Mouse (Mus musculus) kidney, embryonic 15.5 days (tissue): ENCODE data around the gene Brs3. TPM values are rescaled to one million over a fixed set of nuclear protein-coding genes. Genes with fewer than 3 reads are reported as not detected.
A peak's percentile ranks its signal among the peaks of the same experiment; 100 is the strongest.

ENCODE experiments used
- ATAC-seq: fragments of 200-750 bp; cut with Nextera tagmentation; replicated peaks from 2 replicates; pipeline ENCODE4 v1.8.0; 2017; ENCODE audit warnings: moderate TSS enrichment; ENCODE audit not compliant: low FRiP score
- H3K27ac ChIP-seq: fragments of 300-500 bp; sonication (generic); 2 replicates; pipeline ENCODE4 v1.5.1; 2015; ENCODE audit warnings: mild to moderate bottlenecking, inconsistent platforms
- H3K27me3 ChIP-seq: fragments of 300-500 bp; sonication (generic); 2 replicates; pipeline ENCODE4 v1.6.1; 2015; ENCODE audit warnings: inconsistent platforms
- H3K36me3 ChIP-seq: fragments of 300-500 bp; sonication (generic); 2 replicates; pipeline ENCODE4 v1.6.1; 2015; ENCODE audit warnings: inconsistent platforms
- H3K4me1 ChIP-seq: fragments of 300-500 bp; sonication (generic); 2 replicates; pipeline ENCODE4 v1.6.1; 2015; ENCODE audit warnings: inconsistent platforms
- H3K4me2 ChIP-seq: fragments of 300-500 bp; sonication (generic); 2 replicates; pipeline ENCODE4 v1.6.1; 2015; ENCODE audit warnings: moderate library complexity, mild to moderate bottlenecking, inconsistent platforms
- H3K4me3 ChIP-seq: fragments of 300-500 bp; sonication (generic); replicated peaks from 2 replicates; pipeline ENCODE4 v1.5.1; 2015; ENCODE audit warnings: mild to moderate bottlenecking, inconsistent platforms
- H3K9ac ChIP-seq: fragments of 300-500 bp; sonication (generic); 2 replicates; pipeline ENCODE4 v1.6.1; 2015; ENCODE audit warnings: mild to moderate bottlenecking, inconsistent platforms
- H3K9me3 ChIP-seq: fragments of 300-500 bp; sonication (generic); replicated peaks from 2 replicates; pipeline ENCODE4 v1.6.1; 2016; ENCODE audit warnings: inconsistent platforms
- WGBS: fragments of 180-500 bp; shearing (Covaris S2); methylation state at CpG from one replicate; pipeline ENCODE4 v1.1.7; 2015; ENCODE audit warnings: mixed read lengths; 5-methylcytosine and 5-hydroxymethylcytosine counted together
- polyA plus RNA-seq: library from polyadenylated mRNA; unstranded; fragments of >200 nt; fragmentation: Nextera tagmentation; extraction: Ambion mirVana; gene quantifications from 2 replicates; pipeline ENCODE4 v1.2.1, GENCODE M21; 2015

Gene Brs3
- not detected in 2 replicates for polyA plus RNA-seq

DNA sequence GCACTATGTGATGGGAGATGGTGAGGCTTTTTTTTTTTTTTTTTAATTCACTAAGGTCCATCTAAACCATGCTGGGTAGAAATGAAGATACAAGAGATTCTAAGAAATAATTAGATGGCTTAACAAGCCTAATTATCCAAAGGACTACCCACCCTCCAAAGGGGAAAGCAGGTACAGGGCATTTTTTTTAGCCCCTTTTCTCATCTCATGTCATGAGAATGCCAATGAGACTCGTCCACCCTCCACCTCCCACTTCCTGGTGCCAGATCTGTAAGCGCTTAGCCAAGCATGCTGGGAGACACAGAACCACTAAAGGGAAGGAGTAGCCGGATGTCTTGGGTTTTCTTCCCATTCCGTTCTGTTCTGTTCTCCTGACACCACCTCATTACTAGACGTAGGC, at the start of gene Brs3:
Gene Brs3, plus strand, starts transcription at position 301 of the 400 bp plus-strand sequence.
- Histone ChIP-seq H3K4me2 (no peak within 1 kb of the TSS), H3K9ac (no peak within 1 kb of the TSS), H3K27ac (no peak within 1 kb of the TSS), H3K9me3 (no peaks in the 10 kb centered on the region), H3K4me3 (no peak within 1 kb of the TSS), H3K4me1 (no peaks in the 10 kb centered on the region), H3K27me3 (no peaks in the 10 kb centered on the region), H3K36me3 (no peaks in the 10 kb centered on the region)
- 75% methylated on average over 5 of the region's 5 CpGs for WGBS
- ATAC-seq: no peak

GRCm38 (mm10) chrX:57012891-57013290, 30.0 kb upstream of the Brs3 start:
- WGBS: 75% methylated on average over 2 of the region's 2 CpGs
- Histone ChIP-seq H3K9ac (no peak overlapping the region), H3K9me3 (no peaks in the 10 kb centered on the region), H3K27me3 (no peaks in the 10 kb centered on the region), H3K4me3 (no peak overlapping the region), H3K4me1 (no peaks in the 10 kb centered on the region), H3K27ac (no peak overlapping the region), H3K4me2 (no peak overlapping the region), H3K36me3 (no peaks in the 10 kb centered on the region)
- no peak for ATAC-seq

- Histone ChIP-seq H3K4me3 (no peak overlapping the region), H3K4me2 (no peak overlapping the region), H3K27me3 (no peaks in the 10 kb centered on the region), H3K9ac (no peak overlapping the region), H3K9me3 (no peaks in the 10 kb centered on the region), H3K36me3 (no peaks in the 10 kb centered on the region), H3K27ac (no peak overlapping the region), H3K4me1 (no peaks in the 10 kb centered on the region)
- whole genome bisulfite sequencing: 81% methylated on average over 6 of the region's 6 CpGs
- no peak for ATAC-seq
Observed at GRCm38 (mm10) chrX:57043869-57044268, 995 bp downstream of the Brs3 start.

DNA sequence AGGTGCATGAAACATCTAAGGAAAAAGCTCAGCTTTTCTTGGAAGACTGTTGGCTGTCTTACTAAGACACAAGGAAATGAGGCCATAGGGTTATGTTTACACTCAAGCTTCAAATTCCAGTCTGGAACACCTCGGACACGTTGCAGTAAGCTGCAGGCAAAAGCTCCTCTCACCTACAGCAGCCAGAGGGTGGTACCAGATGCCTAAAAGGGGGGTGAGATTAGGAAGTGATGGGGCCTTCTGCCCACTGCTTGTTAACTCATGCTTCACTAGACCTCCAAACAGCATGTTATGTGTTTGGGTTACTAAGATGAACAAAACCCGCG, 9.9 kb downstream of the Brs3 start:
- peaks cover 17% of the 10 kb centered on the region; the same call in 1 of the 2 replicates for H3K36me3 ChIP-seq
- peak overlapping the region; percentile 62 for H3K4me3 ChIP-seq
- 20% methylated on average over 4 of the region's 4 CpGs for WGBS
- no peaks in the 10 kb centered on the region for H3K4me1 ChIP-seq
- 0 out of 2 replicates have a peak overlapping the region, but pooled peaks have one; percentile 59 for H3K9ac ChIP-seq
- no peaks in the 10 kb centered on the region for H3K27me3 ChIP-seq
- H3K4me2 ChIP-seq: peak overlapping the region; percentile 55
- no peaks in the 10 kb centered on the region for H3K9me3 ChIP-seq
- peak overlapping the region; percentile 97 for H3K27ac ChIP-seq
- peak; percentile 74; the same call in 1 of the 2 replicates for ATAC-seq

GRCm38 (mm10) chrX:57053174-57053992, 10.5 kb downstream of the Brs3 start, which contains the start of gene Htatsf1:
Gene Htatsf1 (plus strand): TSS chrX:57053583.
- Histone ChIP-seq H3K27ac (peak within 1 kb of the TSS; percentile 97), H3K4me3 (peak within 1 kb of the TSS; percentile 62), H3K4me1 (no peaks in the 10 kb centered on the region), H3K9ac (peak within 1 kb of the TSS; percentile 59), H3K9me3 (no peaks in the 10 kb centered on the region), H3K4me2 (peak within 1 kb of the TSS; percentile 58), H3K27me3 (no peaks in the 10 kb centered on the region), H3K36me3 (peaks cover 17% of the 10 kb centered on the region; the same call in 1 of the 2 replicates)
- ATAC-seq: peak; percentile 98
- 26% methylated on average over 84 of the region's 85 CpGs for WGBS

GRCm38 (mm10) chrX:57053993-57054385, 11.1 kb downstream of the Brs3 start:
- Histone ChIP-seq H3K36me3 (peaks cover 17% of the 10 kb centered on the region; the same call in 1 of the 2 replicates), H3K27ac (peak overlapping the region; percentile 97), H3K4me2 (peak overlapping the region; percentile 58), H3K4me3 (peak overlapping the region; percentile 62), H3K4me1 (no peaks in the 10 kb centered on the region), H3K27me3 (no peaks in the 10 kb centered on the region), H3K9ac (peak overlapping the region; percentile 59), H3K9me3 (no peaks in the 10 kb centered on the region)
- 27% methylated on average over 11 of the region's 11 CpGs for WGBS
- peak; percentile 34 for ATAC-seq

GRCm38 (mm10) chrX:57081496-57081895, 38.6 kb downstream of the Brs3 start:
- Histone ChIP-seq H3K27ac (no peak overlapping the region), H3K4me2 (no peak overlapping the region), H3K9ac (no peak overlapping the region), H3K4me1 (no peaks in the 10 kb centered on the region), H3K4me3 (no peak overlapping the region), H3K36me3 (no peaks in the 10 kb centered on the region), H3K9me3 (no peaks in the 10 kb centered on the region), H3K27me3 (no peaks in the 10 kb centered on the region)
- 64% methylated on average over 5 of the region's 5 CpGs for WGBS
- no peak for ATAC-seq

DNA sequence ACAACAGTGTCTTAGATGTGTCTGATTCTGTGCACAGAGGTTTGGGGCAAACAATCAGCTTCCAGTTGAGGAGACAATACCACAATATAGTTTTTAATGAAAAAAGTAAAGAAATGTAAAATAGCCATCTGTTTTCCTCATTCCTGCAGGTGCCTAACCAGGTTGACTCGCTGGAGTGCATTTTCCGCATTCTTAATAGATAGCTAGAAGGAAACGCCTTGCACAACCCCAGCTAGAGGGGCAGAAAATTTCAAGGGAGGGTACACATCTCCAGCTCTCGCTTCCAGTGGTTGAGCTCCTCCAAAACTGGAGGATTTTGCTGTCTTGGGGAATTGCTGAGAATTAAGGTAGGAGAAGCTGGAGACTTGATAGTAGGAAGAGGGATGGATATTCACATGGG, 44.9 kb downstream of the Brs3 start, which contains the start of gene Vgll1:
Gene Vgll1, plus strand, starts transcription at position 301 of the 400 bp plus-strand sequence.
- Histone ChIP-seq H3K27ac (no peak within 1 kb of the TSS), H3K27me3 (no peaks in the 10 kb centered on the region), H3K4me2 (no peak within 1 kb of the TSS), H3K36me3 (no peaks in the 10 kb centered on the region), H3K9me3 (no peaks in the 10 kb centered on the region), H3K4me3 (no peak within 1 kb of the TSS), H3K9ac (no peak within 1 kb of the TSS), H3K4me1 (no peaks in the 10 kb centered on the region)
- no peak for ATAC-seq
- 82% methylated on average over 4 of the region's 4 CpGs for WGBS

Other genes starting within 250 kb of the Brs3 start
- 2.0 and 2.5 TPM in 2 replicates for gene Map7d3, start 220.7 kb upstream of the Brs3 start, polyA plus RNA-seq
- gene Adgrg4, start 172.9 kb upstream of the Brs3 start, polyA plus RNA-seq: not detected in 2 replicates
- 70.3 and 70.5 TPM in 2 replicates for gene Htatsf1, start 10.5 kb downstream of the Brs3 start, polyA plus RNA-seq
- not detected in 2 replicates for gene Vgll1, start 45.0 kb downstream of the Brs3 start, polyA plus RNA-seq
- not detected in 2 replicates for gene Cd40lg, start 169.1 kb downstream of the Brs3 start, polyA plus RNA-seq